Mouse (Mus musculus) skeletal muscle tissue, postnatal 0 days (tissue): ENCODE results near the gene Adcy2. TPM values are rescaled to one million over a fixed set of nuclear protein-coding genes. Genes with fewer than 3 reads are reported as not detected.

Experiments
- polyA plus RNA-seq: library from polyadenylated mRNA; unstranded; fragments of >200 nt; fragmentation: Nextera tagmentation; extraction: Ambion mirVana; gene quantifications from 2 replicates; pipeline ENCODE4 v1.2.1, GENCODE M21; 2015

Gene Adcy2
- polyA plus RNA-seq: 15.0 and 17.6 TPM in 2 replicates

DNA sequence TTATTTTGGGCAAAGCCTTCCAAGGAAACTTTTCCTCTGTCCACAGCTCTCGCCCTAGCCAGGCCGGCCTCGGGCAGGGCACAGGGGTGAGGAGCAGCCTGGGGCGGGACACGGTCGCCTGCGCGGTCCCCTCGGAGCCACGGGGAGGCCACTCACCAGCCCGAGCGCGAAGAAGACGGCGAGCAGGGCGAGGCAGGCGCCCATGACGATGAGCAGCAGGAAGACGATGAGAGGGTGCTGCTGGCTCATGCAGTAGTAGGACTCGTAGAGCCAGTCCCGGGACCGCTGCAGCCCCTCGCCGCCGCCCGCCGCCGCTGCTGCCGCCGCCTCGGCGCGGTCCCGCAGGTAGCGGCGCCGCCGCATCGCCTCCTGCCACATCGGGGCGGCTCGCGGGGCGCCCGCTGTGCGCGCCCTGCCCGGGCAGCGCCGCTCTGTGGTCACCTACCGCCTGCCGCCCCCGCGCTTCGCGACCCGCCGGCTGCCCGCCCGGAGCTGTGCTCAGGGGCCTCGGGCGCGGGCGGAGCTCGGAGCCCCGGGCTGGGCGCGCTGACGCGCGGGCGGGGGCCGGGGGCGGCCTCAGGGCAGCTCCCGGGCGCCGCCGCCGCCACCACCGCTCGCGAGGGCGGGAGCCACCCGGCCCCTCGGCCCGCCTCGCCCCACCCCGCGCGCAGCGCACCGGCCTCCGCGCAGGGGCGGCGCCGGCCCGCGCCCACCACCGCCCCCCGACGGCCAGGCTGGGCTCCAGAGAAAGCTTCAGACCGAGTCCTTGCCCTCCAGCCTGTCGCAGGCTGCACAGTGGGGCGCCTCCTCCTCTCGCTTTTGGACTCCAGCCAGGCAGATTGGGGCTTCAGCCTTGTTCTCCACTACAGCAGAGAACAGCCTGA is at the start of gene Adcy2:
Gene Adcy2, minus strand, starts transcription at position 624 of the 884 bp plus-strand sequence.

DNA sequence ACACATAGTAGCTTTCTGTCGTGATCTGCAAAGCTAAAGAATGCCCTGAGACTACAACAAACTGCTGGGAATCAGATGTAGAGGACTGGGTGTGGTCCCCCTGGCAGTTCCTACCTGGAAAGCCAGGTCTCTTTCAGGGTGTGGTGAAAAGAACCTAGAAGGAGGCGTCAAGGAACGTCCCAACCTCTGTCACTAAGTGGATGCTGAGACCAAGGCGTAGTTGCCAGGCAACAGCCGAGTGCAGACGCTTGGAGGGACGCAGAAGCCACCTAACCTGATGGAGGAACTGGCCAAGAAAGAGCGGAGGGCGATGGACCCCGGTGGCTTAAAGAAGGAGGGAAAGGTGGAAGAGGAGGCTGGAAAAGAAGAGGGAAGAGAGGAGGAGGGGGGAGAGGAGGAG is 402.1 kb downstream of the Adcy2 start, which contains the start of gene 1700001L19Rik:
Gene 1700001L19Rik, plus strand, starts transcription at position 223 of the 400 bp plus-strand sequence.

DNA sequence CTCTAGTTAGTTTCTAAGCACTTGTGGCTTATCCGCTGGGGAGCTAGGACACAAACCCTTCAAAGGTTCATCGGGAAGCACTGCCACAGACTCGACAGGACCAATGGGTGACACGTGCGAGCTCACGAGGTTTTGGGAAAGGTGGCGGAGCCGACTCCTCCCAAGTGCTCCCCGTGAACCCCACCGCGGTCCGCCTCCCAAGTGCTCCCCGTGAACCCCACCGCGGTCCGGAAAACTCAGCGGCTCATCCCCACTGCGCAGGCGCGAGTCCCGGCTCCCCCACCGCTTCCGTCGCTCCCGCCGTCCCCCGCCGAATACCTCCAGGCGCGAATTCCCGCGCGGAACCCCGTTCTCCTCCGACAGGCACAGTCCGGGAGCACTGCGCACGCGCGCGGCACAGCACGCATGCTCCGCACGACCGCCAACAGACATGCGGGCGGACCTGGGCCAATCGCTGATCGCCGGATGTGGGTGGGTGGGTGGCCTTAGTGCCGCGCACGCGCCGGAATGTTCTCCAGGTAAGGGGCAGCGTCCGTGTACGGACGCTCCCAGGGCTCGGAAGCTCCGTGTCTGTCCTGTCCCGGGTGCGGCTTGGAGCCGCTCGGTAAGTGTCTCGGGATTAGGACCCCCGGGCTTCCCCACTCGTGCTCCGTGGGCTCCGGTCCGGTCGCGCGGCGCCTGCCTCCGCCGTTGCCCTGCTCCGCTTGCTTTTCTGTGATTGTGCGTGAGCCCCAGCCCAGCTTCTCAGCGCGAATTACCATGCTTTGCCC is 417.4 kb downstream of the Adcy2 start, which contains the start of the genes Mtrr and Fastkd3:
Gene Mtrr, minus strand, starts transcription at position 403 of the 770 bp plus-strand sequence.
Gene Fastkd3, plus strand, starts transcription at position 488 of the 770 bp plus-strand sequence.

